Mouse (Mus musculus) forebrain, embryonic 12.5 days (tissue): Measurements from ENCODE around the gene Acoxl. TPM values are rescaled to one million over a fixed set of nuclear protein-coding genes. Genes with fewer than 3 reads are reported as not detected.

Experiments
- ATAC-seq: fragments of 200-750 bp; cut with Nextera tagmentation; 2 replicates; pipeline ENCODE4 v1.8.0; 2017; ENCODE audit warnings: moderate TSS enrichment; ENCODE audit not compliant: low FRiP score
- H3K27ac ChIP-seq: fragments of 300-500 bp; sonication (generic); 2 replicates; pipeline ENCODE4 v1.5.1; 2016; ENCODE audit warnings: mild to moderate bottlenecking
- H3K27me3 ChIP-seq: fragments of 300-500 bp; sonication (generic); 2 replicates; pipeline ENCODE4 v1.6.1; 2016; ENCODE audit warnings: mild to moderate bottlenecking
- H3K36me3 ChIP-seq: fragments of 300-500 bp; sonication (generic); replicated peaks from 2 replicates; pipeline ENCODE4 v1.6.1; 2016; ENCODE audit warnings: mild to moderate bottlenecking
- H3K4me1 ChIP-seq: fragments of 300-500 bp; sonication (generic); 2 replicates; pipeline ENCODE4 v1.6.1; 2016
- H3K4me2 ChIP-seq: fragments of 300-500 bp; sonication (generic); 2 replicates; pipeline ENCODE4 v1.6.1; 2016; ENCODE audit warnings: mild to moderate bottlenecking, moderate library complexity
- H3K4me3 ChIP-seq: fragments of 300-500 bp; sonication (generic); replicated peaks from 2 replicates; pipeline ENCODE4 v1.5.1; 2016; ENCODE audit warnings: mild to moderate bottlenecking
- H3K9ac ChIP-seq: fragments of 300-500 bp; sonication (generic); 2 replicates; pipeline ENCODE4 v1.6.1; 2016; ENCODE audit warnings: mild to moderate bottlenecking
- H3K9me3 ChIP-seq: fragments of 300-500 bp; sonication (generic); 2 replicates; pipeline ENCODE4 v1.6.1; 2016
- WGBS: fragments of 180-500 bp; shearing (Covaris S2); methylation state at CpG from one replicate; pipeline ENCODE4 v1.1.7; 2016; 5-methylcytosine and 5-hydroxymethylcytosine counted together
- polyA plus RNA-seq: library from polyadenylated mRNA; unstranded; fragments of >200 nt; fragmentation: Nextera tagmentation; extraction: Ambion mirVana; gene quantifications from 2 replicates; pipeline ENCODE4 v1.2.1, GENCODE M21; 2016

Gene Acoxl
- polyA plus RNA-seq = 0.11 TPM in 1 of 2 replicates, not detected in the other

- Histone ChIP-seq H3K27me3 (peaks cover 41% of the 10 kb centered on the region), H3K9me3 (no peaks in the 10 kb centered on the region), H3K9ac (no peak within 1 kb of the TSS), H3K4me1 (peaks cover 5% of the 10 kb centered on the region), H3K27ac (no peak within 1 kb of the TSS), H3K4me3 (no peak within 1 kb of the TSS), H3K4me2 (no peak within 1 kb of the TSS; the same call in 1 of the 2 replicates), H3K36me3 (no peaks in the 10 kb centered on the region)
- 71% methylated on average over 7 of the region's 7 CpGs for WGBS
- ATAC-seq = no peak
Measured at GRCm38 (mm10) chr2:127838576-127838975, at the start of gene Acoxl. Gene Acoxl, plus strand, starts transcription at chr2:127838876.

- Histone ChIP-seq H3K27ac (peak overlapping the region; percentile 36; the same call in 1 of the 2 replicates), H3K4me1 (peaks cover 26% of the 10 kb centered on the region), H3K4me2 (peak overlapping the region; percentile 68), H3K36me3 (no peaks in the 10 kb centered on the region), H3K9me3 (no peaks in the 10 kb centered on the region), H3K27me3 (no peaks in the 10 kb centered on the region), H3K9ac (peak overlapping the region; percentile 67), H3K4me3 (peak overlapping the region; percentile 73)
- ATAC-seq = no peak
- WGBS = 4% methylated on average over 11 of the region's 11 CpGs
Measured at GRCm38 (mm10) chr2:127789138-127789537, 49.5 kb upstream of the Acoxl start.

- Histone ChIP-seq H3K4me3 (peak overlapping the region; percentile 73), H3K27ac (no peak overlapping the region), H3K4me1 (peaks cover 26% of the 10 kb centered on the region), H3K36me3 (no peaks in the 10 kb centered on the region), H3K9ac (peak overlapping the region; percentile 67; the same call in 1 of the 2 replicates), H3K27me3 (no peaks in the 10 kb centered on the region), H3K4me2 (peak overlapping the region; percentile 68), H3K9me3 (no peaks in the 10 kb centered on the region)
- WGBS = 18% methylated on average over 9 of the region's 9 CpGs
- no peak for ATAC-seq
Measured at GRCm38 (mm10) chr2:127789651-127790270, 48.9 kb upstream of the Acoxl start.

- no peaks in the 10 kb centered on the region for H3K27me3 ChIP-seq
- H3K4me3 ChIP-seq = peak within 1 kb of the TSS; percentile 76
- peak; percentile 95 for ATAC-seq
- H3K36me3 ChIP-seq = no peaks in the 10 kb centered on the region
- H3K4me1 ChIP-seq = peaks cover 26% of the 10 kb centered on the region
- H3K9ac ChIP-seq = peak within 1 kb of the TSS; percentile 75
- no peaks in the 10 kb centered on the region for H3K9me3 ChIP-seq
- WGBS = 2% methylated on average over 37 of the region's 37 CpGs
- H3K27ac ChIP-seq = peak within 1 kb of the TSS; percentile 88
- peak within 1 kb of the TSS; percentile 63 for H3K4me2 ChIP-seq
Measured at GRCm38 (mm10) chr2:127791919-127792603, 46.6 kb upstream of the Acoxl start, which contains the start of gene Mtln. Gene Mtln, minus strand, starts transcription at chr2:127792488.

DNA sequence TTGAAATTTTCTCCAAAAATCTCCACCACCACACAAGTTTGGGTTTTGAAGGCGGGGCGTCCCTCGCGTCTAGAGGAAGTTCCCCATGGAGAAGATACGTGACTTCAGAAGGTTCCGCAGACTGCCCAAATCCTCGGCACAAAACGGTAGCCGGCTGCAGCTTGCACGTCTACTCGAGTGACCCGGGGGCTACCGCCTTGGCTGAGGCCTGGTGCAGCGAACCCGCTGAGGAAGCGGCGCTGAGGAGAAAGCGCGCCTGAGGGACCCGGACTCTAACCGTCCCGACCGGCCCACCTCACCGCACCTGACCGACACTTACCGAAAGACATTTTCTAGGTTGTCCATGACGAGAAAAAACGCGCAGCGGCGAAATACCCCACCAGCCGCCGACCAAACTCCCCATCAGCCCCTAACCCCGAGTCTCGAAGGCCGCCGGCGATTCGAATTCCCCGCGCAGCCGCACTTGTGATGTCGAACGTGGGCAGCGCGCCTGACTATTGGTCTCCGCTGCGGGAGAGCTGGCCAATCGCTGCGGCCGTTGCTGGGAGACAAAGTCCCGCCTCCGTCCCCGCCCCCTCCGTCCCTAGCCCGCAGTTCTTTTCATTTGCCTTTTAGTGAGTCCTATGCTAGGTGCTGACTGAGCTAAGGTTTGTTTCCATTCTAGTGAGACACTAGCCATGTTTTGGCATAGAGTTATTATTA, 7.1 kb upstream of the Acoxl start, which contains the start of gene Bub1:
TSS of gene Bub1 (minus strand) at position 465 of the 702 bp plus-strand sequence.
- H3K36me3 ChIP-seq = no peaks in the 10 kb centered on the region
- peaks cover 17% of the 10 kb centered on the region for H3K4me1 ChIP-seq
- under 1% methylated on average over 56 of the region's 56 CpGs for WGBS
- H3K4me2 ChIP-seq = peak within 1 kb of the TSS; percentile 71
- H3K9me3 ChIP-seq = no peaks in the 10 kb centered on the region
- H3K27me3 ChIP-seq = peaks cover 7% of the 10 kb centered on the region; the same call in 1 of the 2 replicates
- peak; percentile 99 for ATAC-seq
- peak within 1 kb of the TSS; percentile 61 for H3K9ac ChIP-seq
- peak within 1 kb of the TSS; percentile 77 for H3K4me3 ChIP-seq
- no peak within 1 kb of the TSS for H3K27ac ChIP-seq

DNA sequence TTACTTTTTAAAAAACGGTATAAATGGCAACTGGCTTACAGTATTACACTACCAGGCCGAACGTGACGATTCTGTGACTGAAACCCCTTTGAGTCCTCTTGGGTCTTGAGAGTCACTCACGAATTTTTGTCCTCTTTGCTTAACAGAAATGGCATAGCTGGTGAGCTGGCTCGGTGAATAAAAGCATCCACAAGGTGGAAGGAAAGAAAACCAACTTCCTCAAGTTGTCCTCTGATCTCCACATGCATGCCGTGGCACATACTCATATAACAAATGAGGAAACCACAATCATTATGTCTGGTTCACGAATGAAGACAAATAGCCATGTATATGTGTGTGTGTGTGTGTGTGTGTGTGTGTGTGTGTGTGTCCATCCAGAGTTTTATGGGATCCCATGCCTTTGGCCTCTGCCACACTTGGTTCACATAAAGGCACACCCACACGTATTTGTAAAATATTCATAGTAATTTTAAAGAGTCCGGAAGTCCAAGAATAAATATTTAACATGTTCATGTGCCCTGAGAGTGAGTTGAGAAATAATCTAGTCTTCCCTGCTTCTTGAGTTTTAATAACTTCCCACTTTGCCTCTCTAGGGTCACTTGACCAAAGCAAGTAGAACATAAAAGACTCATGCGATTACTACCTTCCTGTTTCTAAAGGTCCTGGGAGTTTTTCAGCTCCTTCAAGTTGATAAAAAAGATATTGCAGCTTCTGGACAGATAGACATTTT, 6.4 kb upstream of the Acoxl start:
- peak; percentile 45; the same call in 1 of the 2 replicates for ATAC-seq
- Histone ChIP-seq H3K4me1 (peaks cover 17% of the 10 kb centered on the region), H3K27ac (no peak overlapping the region), H3K4me3 (peak overlapping the region; percentile 77), H3K36me3 (no peaks in the 10 kb centered on the region), H3K9ac (no peak overlapping the region), H3K27me3 (peaks cover 11% of the 10 kb centered on the region), H3K4me2 (peak overlapping the region; percentile 71), H3K9me3 (no peaks in the 10 kb centered on the region)
- WGBS = 44% methylated on average over 11 of the region's 11 CpGs

DNA sequence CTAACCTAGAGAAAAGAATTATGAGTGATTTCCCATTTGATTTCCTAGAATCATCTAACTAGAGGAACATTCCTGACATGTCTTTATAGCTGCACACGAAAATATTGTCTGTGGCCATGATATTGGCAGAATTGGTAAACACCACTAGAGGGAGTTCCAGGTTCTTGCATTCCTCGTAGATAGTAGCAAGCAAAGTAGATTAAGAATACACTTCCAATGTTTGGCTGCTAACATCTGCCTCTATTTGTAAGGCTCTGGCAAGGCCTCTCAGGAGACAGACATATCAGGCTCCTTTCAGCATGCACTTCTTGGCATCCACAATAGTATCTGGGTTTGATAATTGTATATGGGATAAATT, 5.9 kb upstream of the Acoxl start:
- Histone ChIP-seq H3K4me1 (peaks cover 17% of the 10 kb centered on the region), H3K4me2 (no peak overlapping the region), H3K9me3 (no peaks in the 10 kb centered on the region), H3K36me3 (no peaks in the 10 kb centered on the region), H3K9ac (no peak overlapping the region), H3K4me3 (no peak overlapping the region), H3K27me3 (peaks cover 13% of the 10 kb centered on the region), H3K27ac (no peak overlapping the region)
- ATAC-seq = no peak
- 20% methylated on average over 2 of the region's 2 CpGs for WGBS

- no peak for ATAC-seq
- 8% methylated on average over 11 of the region's 11 CpGs for WGBS
- Histone ChIP-seq H3K4me2 (no peak overlapping the region; the same call in 1 of the 2 replicates), H3K4me3 (no peak overlapping the region), H3K9ac (no peak overlapping the region), H3K27ac (no peak overlapping the region), H3K9me3 (no peaks in the 10 kb centered on the region), H3K27me3 (peaks cover 36% of the 10 kb centered on the region), H3K4me1 (peaks cover 5% of the 10 kb centered on the region), H3K36me3 (no peaks in the 10 kb centered on the region)
Measured at GRCm38 (mm10) chr2:127839425-127839824, 749 bp downstream of the Acoxl start.

DNA sequence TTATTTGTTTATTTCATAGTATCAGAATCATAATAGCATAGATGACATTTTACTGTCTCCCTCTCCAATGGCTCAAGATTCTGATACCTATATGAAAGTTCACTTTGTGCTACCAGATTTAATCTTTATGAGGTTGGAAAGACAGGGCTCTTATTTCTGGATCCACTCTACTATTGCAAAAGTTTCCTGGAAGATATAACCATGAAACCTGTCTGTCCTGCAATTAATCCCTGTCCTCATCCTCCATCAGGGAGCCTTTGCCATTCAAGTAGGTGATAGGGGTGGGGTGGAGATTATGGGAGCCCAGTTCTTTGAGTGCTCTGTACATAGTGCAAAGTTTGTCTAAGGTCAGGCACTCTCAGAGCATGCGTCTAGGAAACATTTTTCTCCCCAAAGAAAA, 2.7 kb downstream of the Acoxl start:
- WGBS = 97% methylated on average over 1 of the region's 1 CpGs
- no peak for ATAC-seq

GRCm38 (mm10) chr2:127842421-127842820, 3.7 kb downstream of the Acoxl start:
- Histone ChIP-seq H3K36me3 (no peaks in the 10 kb centered on the region), H3K27ac (no peak overlapping the region), H3K4me1 (peaks cover 5% of the 10 kb centered on the region), H3K4me3 (no peak overlapping the region), H3K9me3 (no peaks in the 10 kb centered on the region), H3K4me2 (no peak overlapping the region), H3K9ac (no peak overlapping the region), H3K27me3 (peaks cover 28% of the 10 kb centered on the region)
- WGBS = 73% methylated on average over 3 of the region's 3 CpGs
- no peak for ATAC-seq

More for the DNA sequence above, 2.7 kb downstream of the Acoxl start:
- Histone ChIP-seq H3K4me2 (no peak overlapping the region), H3K27ac (no peak overlapping the region), H3K4me1 (peaks cover 5% of the 10 kb centered on the region), H3K27me3 (peaks cover 34% of the 10 kb centered on the region), H3K9ac (no peak overlapping the region), H3K9me3 (no peaks in the 10 kb centered on the region), H3K36me3 (no peaks in the 10 kb centered on the region), H3K4me3 (no peak overlapping the region)

DNA sequence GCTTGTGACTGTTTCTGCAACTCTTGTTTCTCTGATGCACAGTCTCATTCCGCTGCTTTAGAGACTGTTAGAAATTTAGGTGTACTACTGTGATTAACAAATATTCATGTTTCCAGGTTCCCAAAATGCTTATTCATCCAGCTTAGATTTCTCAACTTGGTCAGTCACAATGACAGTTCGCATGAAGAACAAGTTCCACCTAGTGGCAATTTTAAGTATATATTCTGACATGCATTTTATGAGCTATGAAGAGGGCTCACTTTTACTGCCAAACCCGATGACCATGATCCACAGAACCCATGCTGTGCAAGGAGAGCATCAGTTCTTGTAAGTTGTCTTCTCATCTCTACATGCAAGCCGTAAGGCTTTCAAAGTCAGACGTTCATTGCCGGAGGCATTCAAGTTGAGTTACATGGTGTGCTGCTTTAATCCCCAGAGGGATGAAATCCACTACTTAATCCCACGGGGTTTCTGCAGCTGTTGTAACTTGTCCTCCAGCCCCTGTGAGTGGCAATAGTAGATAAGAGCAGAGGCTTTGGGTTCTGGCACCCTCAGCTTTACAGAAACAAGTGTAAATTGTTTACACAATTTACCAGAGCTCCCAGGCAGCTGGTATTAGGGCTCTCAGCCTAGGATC, 6.8 kb downstream of the Acoxl start:
- Histone ChIP-seq H3K4me3 (no peak overlapping the region), H3K4me1 (no peaks in the 10 kb centered on the region), H3K9me3 (no peaks in the 10 kb centered on the region), H3K27ac (no peak overlapping the region), H3K27me3 (peaks cover 6% of the 10 kb centered on the region; the same call in 1 of the 2 replicates), H3K4me2 (no peak overlapping the region), H3K36me3 (no peaks in the 10 kb centered on the region), H3K9ac (no peak overlapping the region)
- 62% methylated on average over 7 of the region's 7 CpGs for WGBS
- ATAC-seq = no peak
